Mouse (Mus musculus) skeletal muscle tissue, adult 2 months (tissue): ENCODE measurements at regions not wholly inside any gene's neighbourhood (a gene's known extent, or its start where the extent isn't known, plus 50 kb on each side); places are given as distances from the start of the nearest gene placed in this dataset.

Source experiments
- DNase-seq: peaks from one replicate; pipeline ENCODE4 v3.0.0-alpha.2; 2012; ENCODE audit warnings: low read depth, low spot score

GRCm38 (mm10) chr5:16424745-16425144, 128.6 kb upstream of the Hgf start:
- no peak for DNase-seq

- no peak for DNase-seq
These were observed 128.0 kb upstream of the Hgf start for GRCm38 (mm10) chr5:16425302-16425701.

DNA sequence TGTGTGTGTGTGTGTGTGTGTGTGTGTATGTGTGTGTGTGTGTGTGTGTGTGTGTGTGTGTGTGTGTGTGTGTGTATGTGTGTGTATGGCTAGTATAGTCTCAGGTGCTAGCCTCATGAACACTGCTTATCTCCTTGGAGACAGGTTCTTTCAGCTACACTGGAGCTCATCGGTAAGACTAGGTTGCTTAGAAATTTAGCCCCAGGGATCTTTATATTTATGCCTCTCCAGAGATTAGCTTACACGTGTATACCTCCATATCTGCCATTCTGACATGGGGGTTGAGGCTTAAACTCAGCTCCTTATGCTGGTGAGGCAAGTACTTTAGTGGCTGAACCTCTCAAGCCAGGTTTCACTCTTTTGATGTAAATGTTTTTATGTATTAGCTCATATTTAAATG, 127.0 kb upstream of the Hgf start:
- no peak for DNase-seq

GRCm38 (mm10) chr5:16434586-16434985, 118.7 kb upstream of the Hgf start:
- no peak for DNase-seq

DNA sequence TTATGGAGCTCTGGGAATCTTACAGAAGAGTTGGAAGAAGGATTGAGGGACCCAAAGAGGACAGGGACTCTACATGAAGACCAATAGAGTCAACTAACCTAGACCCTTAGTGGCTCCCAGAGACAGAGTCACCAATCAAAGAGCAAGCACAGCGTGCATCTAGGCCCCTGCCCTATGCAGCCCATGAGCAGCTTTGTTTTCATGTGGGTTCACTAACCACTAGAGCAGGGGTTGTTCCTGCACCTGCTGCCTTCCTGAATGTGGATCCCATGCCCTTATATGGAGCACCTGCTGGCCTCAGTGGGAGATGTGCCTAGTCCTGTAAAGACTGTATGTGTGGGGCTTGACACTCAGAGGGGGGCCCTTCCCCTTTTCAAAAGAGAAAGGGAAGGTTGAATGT, 108.2 kb upstream of the Hgf start:
- DNase-seq = no peak

GRCm38 (mm10) chr5:16446977-16447376, 106.3 kb upstream of the Hgf start:
- no peak for DNase-seq

GRCm38 (mm10) chr5:16461795-16462194, 91.5 kb upstream of the Hgf start:
- no peak for DNase-seq

- no peak for DNase-seq
These were observed 87.0 kb upstream of the Hgf start for GRCm38 (mm10) chr5:16466266-16466665.

GRCm38 (mm10) chr5:16468560-16468959, 84.7 kb upstream of the Hgf start:
- DNase-seq = no peak

DNA sequence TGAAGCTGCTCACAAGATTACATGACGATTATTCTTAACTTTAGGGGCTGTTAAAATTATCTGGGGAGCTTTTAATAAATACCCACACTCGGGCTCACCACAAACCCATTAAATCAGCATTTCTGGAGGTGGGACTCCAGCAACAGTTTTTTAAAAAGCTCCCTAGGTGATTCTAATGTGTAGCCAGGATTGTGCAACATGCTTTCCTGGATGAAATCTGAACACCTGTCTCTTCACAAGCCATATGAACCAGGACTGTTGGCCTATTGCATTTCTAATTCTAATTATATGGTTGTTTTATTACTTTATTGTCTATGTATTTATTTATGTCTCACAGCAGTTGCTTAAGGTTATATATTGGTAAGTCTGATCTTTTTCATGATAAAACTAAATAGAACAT, 84.1 kb upstream of the Hgf start:
- DNase-seq = no peak

GRCm38 (mm10) chr5:16469644-16470275, 83.5 kb upstream of the Hgf start:
- peak; percentile 47 for DNase-seq

- no peak for DNase-seq
These were observed 82.8 kb upstream of the Hgf start for GRCm38 (mm10) chr5:16470366-16470982.

- DNase-seq = no peak
These were observed 65.3 kb upstream of the Hgf start for GRCm38 (mm10) chr5:16487969-16488368.

GRCm38 (mm10) chr5:16489803-16490202, 63.5 kb upstream of the Hgf start:
- no peak for DNase-seq

GRCm38 (mm10) chr5:16499891-16500290, 53.4 kb upstream of the Hgf start:
- no peak for DNase-seq
